Mouse (Mus musculus) right cerebral cortex, postnatal 14 days (tissue): Measurements from ENCODE around the gene Map4k1.

Experiments used
- DNase-seq: peaks from one replicate; pipeline ENCODE4 v3.0.0; 2022

Gene Map4k1

DNA sequence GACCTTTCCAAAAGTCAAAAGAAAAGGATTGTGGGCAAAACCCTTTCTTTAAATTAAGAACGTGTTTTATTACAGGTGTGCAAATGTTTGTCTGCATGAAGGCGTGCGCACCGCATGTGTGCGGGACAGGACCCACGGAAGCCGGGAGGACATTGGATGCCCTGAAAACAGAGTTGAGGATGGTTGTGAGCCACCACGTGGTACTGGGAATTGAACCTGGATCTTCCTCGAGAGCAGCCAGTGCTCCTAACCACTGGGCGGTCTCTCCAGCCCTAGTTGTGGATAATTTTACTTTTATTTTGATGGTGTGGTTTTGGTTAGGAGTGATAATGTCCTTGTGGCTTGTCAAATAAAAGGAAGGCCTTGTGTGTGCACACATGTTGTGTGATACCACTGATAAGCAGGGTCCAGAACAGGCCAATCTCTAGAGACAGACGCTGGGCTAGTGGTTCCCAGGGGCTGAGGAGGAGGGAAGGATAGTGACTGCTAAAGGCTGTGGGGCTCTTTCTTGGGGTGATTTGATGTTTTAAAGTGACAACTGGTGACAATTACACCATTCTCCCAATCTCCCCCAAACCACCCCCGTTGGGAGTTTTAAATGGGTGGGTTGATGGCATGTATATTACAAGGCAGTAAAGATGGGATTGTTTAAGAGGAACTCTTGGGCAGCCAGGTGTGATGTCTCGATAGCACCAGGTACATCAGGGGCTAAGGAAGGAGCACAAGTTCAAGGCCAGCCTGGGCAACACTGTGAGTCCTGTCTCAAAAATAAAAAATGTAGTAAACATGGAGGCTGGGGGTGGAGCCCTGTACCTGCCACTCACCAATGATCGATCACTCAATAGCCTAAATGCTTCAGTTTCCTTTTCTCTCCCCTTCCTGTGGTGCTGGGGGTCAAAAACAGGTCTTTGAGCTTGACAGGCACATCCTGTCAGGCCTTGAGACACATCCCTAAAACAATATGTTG lies 48.1 kb downstream of the Map4k1 start:
- DNase-seq, result no peak

DNA sequence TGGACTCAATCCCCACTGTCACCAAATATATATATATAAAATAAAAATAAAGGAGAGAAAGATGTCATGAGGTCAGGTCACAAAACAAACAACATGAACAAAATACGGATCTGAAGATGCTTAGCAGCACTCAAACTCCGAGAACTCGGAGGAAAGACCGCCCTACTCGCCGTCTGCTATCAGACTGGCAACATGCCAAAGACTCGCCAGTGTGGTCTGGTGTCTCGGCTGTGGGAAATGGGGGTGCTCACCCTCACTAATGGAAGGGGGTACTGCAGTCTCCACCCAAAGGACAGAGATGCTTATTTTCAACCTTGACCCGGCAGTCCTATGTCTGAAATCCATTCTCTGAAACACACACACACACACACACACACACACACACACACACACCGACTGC lies 49.8 kb downstream of the Map4k1 start:
- DNase-seq, result no peak

DNA sequence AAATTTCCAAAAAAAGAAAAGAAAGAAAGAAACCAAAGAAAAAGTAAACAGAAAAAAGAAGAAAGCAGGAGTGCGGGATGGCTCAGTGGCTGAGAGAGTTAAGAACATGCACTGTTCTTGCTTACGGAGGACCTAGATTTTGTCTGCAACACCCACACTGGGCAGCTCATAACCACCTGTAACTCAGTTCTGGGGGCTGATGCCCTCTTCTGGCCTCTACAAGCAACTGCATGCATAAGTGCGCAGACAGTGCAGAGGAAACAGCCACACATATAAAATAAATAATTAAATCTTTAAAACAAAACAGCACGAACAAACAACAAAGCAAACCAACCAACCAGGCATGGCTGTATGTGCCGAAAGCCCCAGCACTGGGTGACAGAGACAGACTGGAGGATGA lies 50.8 kb downstream of the Map4k1 start:
- no peak for DNase-seq

DNA sequence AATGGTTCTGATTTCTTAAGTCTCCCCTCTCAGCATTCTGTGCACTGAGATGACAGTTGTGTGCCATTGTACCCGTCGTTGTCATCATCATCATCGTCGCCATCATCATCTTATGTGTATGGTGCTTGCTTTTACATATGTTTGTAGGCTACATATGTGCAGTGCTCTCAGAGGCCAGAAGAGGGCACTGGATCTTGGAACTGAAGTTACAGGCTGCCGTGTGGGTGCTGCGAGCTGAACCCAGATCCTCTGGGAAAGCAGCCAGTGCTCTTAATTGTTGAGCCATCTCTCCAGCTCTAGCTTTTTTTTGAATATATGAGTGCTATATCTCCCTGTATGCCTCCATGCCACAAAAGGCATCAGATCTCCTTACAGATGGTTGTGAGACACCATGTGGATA lies 55.4 kb downstream of the Map4k1 start:
- DNase-seq, result no peak

DNA sequence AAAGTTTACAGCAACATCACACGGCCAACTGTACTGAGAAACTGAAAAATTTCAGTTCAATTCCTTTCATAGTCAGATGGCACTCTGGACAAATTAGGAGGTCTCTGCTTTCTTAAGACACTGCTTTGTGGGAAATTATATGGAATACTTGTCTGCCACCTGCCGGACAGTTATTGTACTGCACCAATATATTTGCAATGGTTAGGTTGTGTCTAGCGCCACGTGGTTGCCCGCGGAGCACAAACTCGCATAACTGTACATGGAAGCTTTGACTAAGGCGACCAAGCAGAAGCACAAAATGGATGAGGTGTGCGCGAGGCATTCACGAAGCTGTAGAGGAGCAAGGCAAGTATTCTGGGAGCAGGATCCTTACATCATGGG lies 57.7 kb downstream of the Map4k1 start:
- DNase-seq, result peak; percentile 84

DNA sequence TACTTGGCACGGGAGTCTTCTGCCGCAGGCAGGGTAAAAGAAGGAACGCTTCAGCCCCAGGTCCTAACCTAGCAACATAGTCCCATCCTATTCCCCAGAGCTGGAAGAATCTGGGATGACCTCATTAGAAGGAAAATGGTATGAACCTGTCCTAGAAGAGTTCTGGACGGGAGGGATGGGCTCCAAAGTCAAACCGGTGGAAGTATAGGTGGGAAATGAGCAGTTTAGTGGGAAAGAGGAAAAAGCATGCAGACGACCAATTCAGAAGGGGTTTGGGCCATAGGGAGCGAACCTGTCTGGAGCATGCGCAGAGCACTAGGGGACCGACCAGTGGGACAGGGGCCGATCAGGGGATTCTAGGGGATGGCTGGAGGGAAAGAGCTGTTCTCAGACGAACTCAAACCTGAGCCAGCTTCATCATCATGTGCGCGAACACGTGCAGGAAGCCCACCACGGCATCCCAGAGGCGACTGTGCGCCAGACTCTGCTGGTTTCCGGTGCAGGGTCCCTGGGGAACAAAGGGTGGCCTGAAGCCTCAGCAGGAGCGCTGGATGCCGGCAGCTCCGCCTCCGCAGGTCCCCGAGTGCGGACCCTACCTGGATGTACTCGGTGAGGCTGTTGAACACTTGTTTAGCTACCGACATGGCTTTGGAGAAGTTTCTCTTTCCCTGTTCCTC lies 58.3 kb downstream of the Map4k1 start:
- no peak for DNase-seq

DNA sequence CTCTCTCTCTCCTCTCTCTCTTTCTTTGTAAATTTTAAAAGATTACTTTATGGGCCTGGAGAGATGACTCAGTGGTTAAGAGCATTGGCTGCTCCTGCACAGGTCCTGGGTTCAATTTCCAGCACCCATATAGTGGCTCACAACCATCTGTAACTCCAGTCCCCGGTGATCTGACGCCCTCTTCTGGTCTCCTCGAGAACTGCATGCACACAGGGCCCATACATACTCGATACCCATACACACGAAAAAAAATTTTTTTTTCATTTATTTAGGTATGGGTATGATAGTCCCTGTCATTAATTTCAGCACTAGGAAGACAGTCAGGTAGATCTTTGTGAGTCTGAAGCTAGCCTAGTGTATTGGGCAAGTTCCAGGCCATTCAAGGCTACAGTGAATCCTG lies 59.3 kb downstream of the Map4k1 start:
- DNase-seq, result no peak

DNA sequence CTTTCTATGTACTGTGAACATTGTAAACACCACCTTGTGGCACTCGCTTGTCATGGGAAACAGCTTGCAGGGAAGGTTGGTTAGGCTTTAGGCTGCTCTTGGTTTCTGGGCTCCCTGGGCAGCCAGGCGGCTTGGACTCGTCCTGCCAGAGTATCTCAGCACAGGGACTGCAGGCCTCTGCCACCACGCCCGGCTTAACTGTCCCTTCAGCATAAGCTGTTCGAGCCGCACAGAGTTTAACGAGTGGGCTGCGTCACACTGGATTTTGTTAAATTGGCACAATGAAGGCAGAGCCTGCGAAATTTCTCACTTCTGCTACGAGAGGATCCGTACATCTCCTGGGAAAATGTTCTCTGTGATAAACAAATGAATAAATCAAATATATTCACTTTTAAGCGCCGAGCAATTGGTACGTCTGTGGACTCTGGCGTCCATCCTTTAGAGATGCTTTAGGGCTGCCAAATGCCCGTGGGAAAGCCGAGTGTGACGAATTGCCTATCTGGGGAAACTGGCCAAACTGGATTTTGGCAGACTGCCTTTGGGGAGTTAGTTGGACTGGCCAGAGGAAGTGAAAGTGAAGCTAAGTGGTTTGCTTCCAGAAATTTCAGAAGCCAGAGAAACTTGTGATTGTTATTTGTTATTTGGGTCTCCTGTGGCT lies 61.3 kb downstream of the Map4k1 start:
- peak; percentile 42 for DNase-seq

DNA sequence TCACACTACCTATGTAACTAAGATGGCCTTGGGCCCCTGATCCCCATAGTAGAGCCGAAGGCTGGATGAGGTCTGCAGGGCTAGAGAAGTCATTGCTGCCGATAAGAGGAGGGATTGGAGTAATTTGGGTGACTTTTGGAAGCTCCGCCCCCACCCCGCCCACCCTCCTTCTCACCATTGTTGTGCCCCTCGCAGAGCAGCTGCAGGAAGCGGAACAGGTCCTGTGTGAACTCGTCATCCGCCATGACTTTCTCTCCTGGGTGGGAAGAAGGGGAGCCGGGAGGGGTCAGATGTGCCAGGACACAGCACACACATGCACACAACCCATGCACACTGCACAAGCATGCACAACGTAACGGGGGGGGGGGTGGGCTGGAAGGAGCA lies 61.8 kb downstream of the Map4k1 start:
- DNase-seq, result no peak

DNA sequence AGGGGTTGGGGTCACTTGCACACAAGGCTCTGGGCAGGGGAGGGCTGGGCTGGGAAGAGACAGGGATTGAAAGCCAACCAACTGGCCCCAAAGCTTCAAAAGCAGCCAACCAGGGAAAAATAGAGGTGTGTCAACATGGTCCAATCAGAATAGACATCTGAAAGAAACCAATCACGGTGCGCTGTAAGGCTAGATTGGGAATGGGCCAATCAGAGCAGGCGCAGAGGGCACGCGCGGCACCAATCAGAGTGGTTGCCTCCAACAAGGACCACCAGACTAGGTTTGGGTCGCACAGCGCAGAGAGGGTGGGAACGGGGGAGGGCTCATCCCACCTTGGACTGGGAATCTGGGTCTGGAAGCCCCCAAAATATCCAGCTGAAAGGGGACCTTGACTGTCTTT lies 62.5 kb downstream of the Map4k1 start:
- DNase-seq, result no peak

DNA sequence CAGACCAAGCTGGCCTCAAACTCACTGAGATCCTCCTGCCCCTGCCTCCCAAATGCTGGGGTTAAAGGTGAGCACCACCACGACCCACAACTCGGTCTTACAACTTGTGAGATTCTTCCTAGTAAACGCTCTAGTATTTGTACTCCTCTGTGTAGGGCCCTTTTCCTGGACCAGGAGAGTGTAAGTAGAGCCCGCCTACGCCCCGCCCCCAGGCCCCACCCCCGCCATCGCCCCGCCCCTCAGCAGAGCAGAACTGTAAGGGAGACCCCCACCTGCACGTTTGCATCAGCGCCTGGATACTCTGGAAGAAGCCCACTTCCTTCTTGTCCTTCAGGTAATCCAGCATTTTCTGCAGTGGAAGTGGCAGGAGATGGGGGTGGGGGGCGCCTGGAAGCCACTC lies 64.7 kb downstream of the Map4k1 start:
- DNase-seq, result no peak

DNA sequence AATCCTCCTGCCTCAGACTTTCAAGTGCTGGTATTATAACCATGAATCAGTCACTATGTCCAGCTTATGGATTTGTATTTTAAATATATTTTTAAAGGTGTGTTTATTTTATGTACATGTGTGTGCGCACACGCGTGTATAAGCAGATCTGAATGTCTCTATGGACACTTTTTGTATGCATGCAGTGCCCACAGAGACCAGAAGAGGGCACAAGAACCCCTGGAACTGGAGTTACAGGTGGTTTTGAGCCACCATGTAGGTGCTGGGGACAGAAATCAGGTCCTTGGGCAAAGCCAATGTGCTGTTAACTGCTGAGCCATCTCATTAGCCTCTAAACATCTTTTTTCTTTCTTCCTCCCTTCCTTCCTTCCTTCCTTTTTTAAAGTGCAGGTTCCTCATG lies 66.2 kb downstream of the Map4k1 start:
- no peak for DNase-seq

DNA sequence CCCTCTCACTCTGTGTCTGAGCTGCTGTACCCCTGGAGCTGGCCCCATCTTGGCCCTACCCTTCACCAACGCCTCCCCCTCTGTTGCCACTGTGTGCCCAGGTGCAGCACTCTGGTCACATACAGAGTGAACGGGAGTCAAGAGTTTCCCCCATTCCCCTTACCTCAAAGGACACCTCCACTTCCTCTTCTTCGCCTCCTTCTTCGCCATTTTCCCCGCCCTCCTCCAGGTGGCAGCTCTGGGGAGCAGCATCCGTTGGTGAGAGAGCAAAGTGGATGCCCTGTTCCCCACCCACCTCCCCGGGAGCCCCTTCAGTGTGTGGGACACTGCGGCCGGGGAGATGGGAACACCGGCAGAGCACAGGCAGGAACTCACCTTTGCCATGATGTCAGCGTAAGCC lies 66.8 kb downstream of the Map4k1 start:
- no peak for DNase-seq

DNA sequence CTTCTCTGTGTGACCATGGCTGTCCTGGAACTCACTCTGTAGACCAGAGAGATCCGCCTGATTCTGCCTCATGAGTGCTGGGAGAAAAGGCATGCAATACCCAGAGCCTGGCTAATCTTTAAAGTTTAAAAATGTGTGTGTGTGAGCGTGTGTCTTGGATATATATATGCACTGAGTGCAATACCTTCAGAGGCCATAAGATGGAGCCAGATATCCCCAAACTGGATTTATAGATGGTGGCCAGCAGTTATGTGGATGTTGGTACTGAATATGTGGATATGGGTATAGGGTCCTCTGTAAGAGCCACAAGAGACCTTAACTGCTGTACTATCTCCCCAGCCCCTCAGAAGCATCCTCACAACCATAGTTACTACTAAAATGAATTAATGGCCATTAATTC lies 68.9 kb downstream of the Map4k1 start:
- no peak for DNase-seq

DNA sequence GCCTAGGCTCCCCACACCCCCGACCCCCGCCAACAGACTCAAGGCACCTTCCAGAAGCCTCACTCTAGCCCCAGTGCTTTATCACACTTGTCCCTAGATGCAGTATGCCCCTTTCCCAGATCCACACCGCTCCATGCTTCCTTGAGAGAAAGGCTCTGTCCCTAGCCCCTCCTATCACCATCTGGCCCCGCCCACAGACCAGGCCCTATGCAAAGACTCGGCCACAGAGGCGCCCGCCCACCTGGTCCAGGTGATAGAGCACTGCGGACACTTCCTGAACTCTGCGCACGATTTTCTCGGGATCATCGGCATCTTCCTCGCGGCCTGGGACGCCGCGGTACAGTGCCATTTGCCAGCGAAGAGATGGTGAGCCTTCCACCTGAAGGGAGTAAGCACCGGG lies 71.0 kb downstream of the Map4k1 start:
- DNase-seq, result no peak
